Mouse (Mus musculus): ENCODE results near the gene Lrch2.

DNA sequence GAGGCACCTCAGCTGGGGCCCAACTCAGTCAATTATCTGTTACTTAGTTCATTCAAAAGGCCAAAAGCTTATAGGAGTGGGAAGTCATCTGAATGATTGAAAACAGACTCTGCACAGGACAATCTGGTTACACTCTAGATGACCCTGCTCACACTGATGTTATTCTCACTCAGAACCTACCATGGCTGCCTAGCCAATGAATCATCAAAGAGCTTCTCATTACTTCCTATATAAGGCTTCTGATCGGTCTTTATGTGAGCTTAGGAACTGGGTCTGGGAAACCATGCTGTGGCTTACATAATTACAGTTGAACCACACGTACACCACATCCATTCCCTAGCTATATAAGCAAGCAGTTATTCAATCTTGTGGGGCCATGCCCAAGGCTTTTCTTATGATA lies 18.3 kb downstream of the Lrch2 start:
- TF ChIP-seq CEBPB (IDR thresholded peaks at IDR 0.05; ENCODE audit: insufficient read depth, poor library complexity, severe bottlenecking) (no peak), E2F4 (IDR thresholded peaks at IDR 0.05; ENCODE audit: insufficient read depth) (no peak), MAX (IDR thresholded peaks at IDR 0.05; ENCODE audit: low read depth) (no peak)

All from myocyte (in vitro differentiated cells).